Mouse (Mus musculus) right cerebral cortex, postnatal 36 days (tissue): Measurements from ENCODE around the gene Olfr166.
"Not testable (repeated sequence)": the region's sequence is repeated elsewhere in the genome, so short reads cannot be mapped to it uniquely, and the experiment has no call there.

ENCODE experiments used
- DNase-seq, 2 experiments: peaks; one replicate each; pipeline ENCODE4 v3.0.0; 2022; ENCODE audit warnings: low spot score in 2 of 2, mixed read lengths in 1 of 2

Gene Olfr166

GRCm38 (mm10) chr16:19483394-19483793 is at the start of gene Olfr166:
TSS of gene Olfr166 (plus strand) at chr16:19483694.
- DNase-seq = no peak

GRCm38 (mm10) chr16:19458741-19459140 is 24.8 kb upstream of the Olfr166 start:
- not testable (repeated sequence) for DNase-seq

GRCm38 (mm10) chr16:19464365-19464764 is 19.1 kb upstream of the Olfr166 start:
- no peak for DNase-seq

GRCm38 (mm10) chr16:19522166-19522565 is 38.7 kb downstream of the Olfr166 start, which contains the start of gene Olfr167:
TSS of gene Olfr167 (minus strand) at chr16:19522266.
- no peak for DNase-seq

GRCm38 (mm10) chr16:19535455-19535854 is 52.0 kb downstream of the Olfr166 start, which contains the start of gene Olfr168:
TSS of gene Olfr168 (minus strand) at chr16:19535555.
- no peak for DNase-seq
